Mouse (Mus musculus): ENCODE results near the gene Inhbb. TPM values are rescaled to one million over a fixed set of nuclear protein-coding genes. Genes with fewer than 3 reads are reported as not detected.

Inhbb gene
- total RNA-seq, 2 experiments from 2014 or later = not detected

- ATAC-seq (replicated peaks; ENCODE audit: low FRiP score, poor library complexity, severe bottlenecking) = no peak
Observed at GRCm38 (mm10) chr1:119388664-119389396, 33.2 kb downstream of the Inhbb start.

- no peak for ATAC-seq (replicated peaks; ENCODE audit: low FRiP score, poor library complexity, severe bottlenecking)
Observed at GRCm38 (mm10) chr1:119386306-119386705, 35.7 kb downstream of the Inhbb start.

- no peak for ATAC-seq (replicated peaks; ENCODE audit: low FRiP score, poor library complexity, severe bottlenecking)
Observed at GRCm38 (mm10) chr1:119383916-119384315, 38.1 kb downstream of the Inhbb start.

- ATAC-seq (replicated peaks; ENCODE audit: low FRiP score, poor library complexity, severe bottlenecking) = no peak
Observed at GRCm38 (mm10) chr1:119380609-119381008, 41.4 kb downstream of the Inhbb start.

GRCm38 (mm10) chr1:119375376-119375775 is 46.7 kb downstream of the Inhbb start:
- no peak for ATAC-seq (replicated peaks; ENCODE audit: low FRiP score, poor library complexity, severe bottlenecking)

GRCm38 (mm10) chr1:119367546-119367945 is 54.5 kb downstream of the Inhbb start:
- no peak for ATAC-seq (replicated peaks; ENCODE audit: low FRiP score, poor library complexity, severe bottlenecking)

- no peak for ATAC-seq (replicated peaks; ENCODE audit: low FRiP score, poor library complexity, severe bottlenecking)
Observed at GRCm38 (mm10) chr1:119366315-119366714, 55.7 kb downstream of the Inhbb start.

Other genes starting within 250 kb of the Inhbb start
- gene Ralb, start 82.5 kb upstream of the Inhbb start, total RNA-seq (2015; ENCODE audit: low replicate concordance) = 4.3 and 10.1 TPM in 2 replicates
- 2.2 and 7.1 TPM in 2 replicates for gene Ralb, start 82.5 kb upstream of the Inhbb start, total RNA-seq (2017; ENCODE audit: low replicate concordance)
- 3.6 and 11.3 TPM in 2 replicates for gene Tmem185b, start 103.9 kb upstream of the Inhbb start, total RNA-seq (2015; ENCODE audit: low replicate concordance)
- 0.77 and 2.7 TPM in 2 replicates for gene Tmem185b, start 103.9 kb upstream of the Inhbb start, total RNA-seq (2017; ENCODE audit: low replicate concordance)
- gene Epb41l5, start 226.8 kb upstream of the Inhbb start, total RNA-seq (2015; ENCODE audit: low replicate concordance) = not detected in 2 replicates
- 0.39 and 0.68 TPM in 2 replicates for gene Epb41l5, start 226.8 kb upstream of the Inhbb start, total RNA-seq (2017; ENCODE audit: low replicate concordance)

Data from erythroid progenitor cell, adult 5-6 weeks (primary cell).